Mouse (Mus musculus) heart, postnatal 0 days (tissue): ENCODE results near the gene Serpina6.

ENCODE experiments used
- CTCF ChIP-seq: IDR thresholded peaks from 2 replicates; pipeline ENCODE4 v1.5.1; 2016; ENCODE audit warnings: antibody characterized with exemption, control low read depth, low read depth
- EP300 ChIP-seq: IDR thresholded peaks from 2 replicates; pipeline ENCODE4 v1.6.1; 2016; ENCODE audit warnings: antibody characterized with exemption, low read depth

DNA sequence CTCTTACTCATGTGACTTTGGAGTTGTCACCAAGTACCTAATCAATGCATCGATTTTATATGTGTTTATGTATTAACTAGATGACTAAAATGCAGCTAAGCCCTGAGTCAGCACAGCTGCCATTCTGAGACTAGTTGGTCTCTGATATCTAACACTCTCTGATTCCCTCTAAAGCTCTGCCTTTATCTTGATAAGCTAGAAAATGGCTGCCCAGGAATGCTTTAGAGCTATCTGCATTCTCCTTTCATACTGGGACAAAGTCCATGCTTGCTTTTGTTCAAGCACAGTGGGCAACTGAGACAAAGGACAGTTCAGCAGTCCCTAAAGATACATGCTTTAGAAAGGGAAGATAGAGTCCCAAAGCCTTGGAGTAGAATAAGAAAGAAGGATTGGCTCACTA, 41.9 kb downstream of the Serpina6 start:
- TF ChIP-seq CTCF, result no peak
- TF ChIP-seq EP300, result no peak
